Comparison of ENCODE assay signal across 12 mouse cellular contexts in the genomic region with DNA sequence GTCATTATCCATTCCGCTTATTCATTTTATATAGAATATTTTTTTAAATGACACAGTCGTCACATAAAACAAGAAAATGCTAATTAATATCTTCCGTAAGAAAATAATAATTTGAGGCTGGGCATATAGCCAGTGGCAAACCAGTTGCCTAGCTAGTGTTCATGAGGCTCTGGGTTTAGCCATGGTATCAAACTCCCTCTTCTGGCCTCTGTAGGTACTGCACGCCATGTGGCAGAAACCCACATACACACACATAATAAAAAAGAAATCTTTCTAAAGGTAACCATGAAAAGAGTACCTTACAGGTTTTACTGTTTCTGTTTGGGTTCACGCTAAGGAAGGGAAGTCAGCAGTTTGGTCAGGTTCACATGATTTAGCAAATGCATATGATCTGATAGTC.
DNase-seq lines count a peak whose midpoint lies in the region; ATAC-seq and TF ChIP-seq lines count a peak whose summit lies in the region.
"Had no signal": no experiment of that assay in that cellular context is flagged by ENCODE, and none has a peak within 500 bp of the region (broad histone marks: within the 10 kb centered on the region; RNA-seq: fewer than 3 reads in every experiment).

No protein-coding gene starts in this region.

- no peaks in the 10 kb centered on the region for H3K36me3 ChIP-seq in embryonic facial prominence, embryonic 11.5 days (replicated peaks; ENCODE audit: control insufficient read depth, insufficient read depth, low read depth, low read length)
- H3K36me3 ChIP-seq in kidney, embryonic 15.5 days = no peaks in the 10 kb centered on the region
- H3K36me3 ChIP-seq: hindbrain, embryonic 15.5 days; liver, embryonic 15.5 days had no signal

- no peak overlapping the region for H3K4me2 ChIP-seq in embryonic facial prominence, embryonic 11.5 days (ENCODE audit: low read depth, low read length)
- no peak overlapping the region for H3K4me2 ChIP-seq in kidney, embryonic 15.5 days
- H3K4me2 ChIP-seq: hindbrain, embryonic 15.5 days; liver, embryonic 15.5 days had no signal

- no peaks in the 10 kb centered on the region for H3K27me3 ChIP-seq in embryonic facial prominence, embryonic 11.5 days (ENCODE audit: control insufficient read depth, insufficient read depth, low read length)
- no peaks in the 10 kb centered on the region for H3K27me3 ChIP-seq in kidney, embryonic 15.5 days
- H3K27me3 ChIP-seq: hindbrain, embryonic 15.5 days; liver, embryonic 15.5 days had no signal

- 86% methylated on average over 5 of the region's 5 CpGs for WGBS in embryonic facial prominence, embryonic 11.5 days
- WGBS in kidney, embryonic 15.5 days = 94% methylated on average over 5 of the region's 5 CpGs

- H3K4me3 ChIP-seq in layer of hippocampus, adult 2 months = no peak overlapping the region
- no peak overlapping the region for H3K4me3 ChIP-seq in embryonic facial prominence, embryonic 11.5 days (ENCODE audit: low read depth, low read length)
- no peak overlapping the region for H3K4me3 ChIP-seq in kidney, embryonic 15.5 days (replicated peaks)
- H3K4me3 ChIP-seq: hindbrain, embryonic 15.5 days; liver, embryonic 15.5 days had no signal

- DNase-seq in layer of hippocampus, adult 2 months (ENCODE audit: low spot score in 2 of 2) = no peak
- DNase-seq in layer of hippocampus, postnatal 36 days = no peak
- DNase-seq in A20 (ENCODE audit: low read depth, low spot score) (peak; percentile 44), ES-CJ7 (ENCODE audit: low read depth, low spot score) (peak; percentile 62)
- DNase-seq in embryonic facial prominence, embryonic 11.5 days (ENCODE audit: low spot score) = peak; percentile 40
- no peak for DNase-seq in urinary bladder, postnatal 10 days (ENCODE audit: low spot score)
- DNase-seq: cerebellum, adult 8-10 months; layer of hippocampus, adult 9-11 months; thymus, postnatal 25 days had no signal

- H3K27ac ChIP-seq in layer of hippocampus, adult 2 months = no peak overlapping the region
- no peak overlapping the region for H3K27ac ChIP-seq in embryonic facial prominence, embryonic 11.5 days (replicated peaks; ENCODE audit: low read depth, low read length)
- no peak overlapping the region for H3K27ac ChIP-seq in kidney, embryonic 15.5 days
- H3K27ac ChIP-seq: hindbrain, embryonic 15.5 days; liver, embryonic 15.5 days had no signal

- ATAC-seq in embryonic facial prominence, embryonic 11.5 days (replicated peaks; ENCODE audit: insufficient number of reproducible peaks, low FRiP score, low TSS enrichment, low read depth) = no peak
- no peak for ATAC-seq in kidney, embryonic 15.5 days (replicated peaks; ENCODE audit: low FRiP score)

- peak; percentile 60 for TF ChIP-seq CTCF in layer of hippocampus, adult 2 months (conservative IDR thresholded peaks at IDR 0.05)

- no peak overlapping the region for H3K9ac ChIP-seq in embryonic facial prominence, embryonic 11.5 days (replicated peaks; ENCODE audit: low read length)
- no peak overlapping the region for H3K9ac ChIP-seq in kidney, embryonic 15.5 days
- H3K9ac ChIP-seq: hindbrain, embryonic 15.5 days; liver, embryonic 15.5 days had no signal

- H3K4me1 ChIP-seq in embryonic facial prominence, embryonic 11.5 days (ENCODE audit: control insufficient read depth, insufficient read depth, low read length) = no peaks in the 10 kb centered on the region
- no peaks in the 10 kb centered on the region for H3K4me1 ChIP-seq in kidney, embryonic 15.5 days
- H3K4me1 ChIP-seq: hindbrain, embryonic 15.5 days; liver, embryonic 15.5 days had no signal

- peaks cover 3% of the 10 kb centered on the region; the same call in 1 of the 2 replicates for H3K9me3 ChIP-seq in embryonic facial prominence, embryonic 11.5 days (replicated peaks; ENCODE audit: control insufficient read depth, low read length)
- H3K9me3 ChIP-seq in kidney, embryonic 15.5 days (replicated peaks) = no peaks in the 10 kb centered on the region; the same call in 1 of the 2 replicates
- H3K9me3 ChIP-seq: hindbrain, embryonic 15.5 days; liver, embryonic 15.5 days had no signal

Comparison
In these comparisons a context has a peak if more than half of its experiments do, and no peak if none do; other contexts are left out.
1. DNase-seq: peak in A20 (single experiment), ES-CJ7 (single experiment) and embryonic facial prominence, embryonic 11.5 days (single experiment); none in layer of hippocampus, adult 2 months (0 of 2), layer of hippocampus, postnatal 36 days (0 of 2) and urinary bladder, postnatal 10 days (single experiment).